Mouse (Mus musculus) spleen, adult 2 months (tissue): ENCODE results near the gene Zfyve1.

Source experiments
- CTCF ChIP-seq: fragments of 200-500 bp; IDR thresholded peaks from 2 replicates; pipeline ENCODE4 v1.5.1; 2011; ENCODE audit warnings: mild to moderate bottlenecking, inconsistent platforms; ENCODE audit not compliant: insufficient read depth, insufficient read length, insufficient replicate concordance; ENCODE audit errors: extremely low read depth
- POLR2A ChIP-seq: fragments of 200-500 bp; IDR thresholded peaks from 2 replicates; pipeline ENCODE4 v1.6.1; 2011; ENCODE audit warnings: low read depth, low read length, inconsistent platforms

DNA sequence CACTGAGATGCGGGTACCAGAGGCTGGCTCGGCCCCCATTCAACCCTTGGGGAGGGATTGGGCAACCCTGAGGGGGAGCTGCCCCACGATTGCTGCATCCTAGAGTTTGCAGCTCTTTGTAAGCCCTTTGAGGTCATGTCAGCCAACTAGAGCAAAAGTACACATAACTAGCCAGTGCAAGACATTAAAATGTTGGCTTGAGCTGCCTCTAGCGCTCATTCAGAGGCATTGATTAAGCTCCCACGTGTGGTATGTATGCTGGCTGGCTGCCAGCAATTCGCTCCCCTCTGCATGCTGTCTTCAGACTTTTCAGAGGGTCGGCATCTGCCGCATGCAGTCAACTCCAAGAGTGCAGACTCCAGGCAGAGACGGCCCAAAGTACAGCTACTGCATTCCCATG, 61.0 kb downstream of the Zfyve1 start:
- TF ChIP-seq POLR2A (no peak), CTCF (no peak)
